Mouse (Mus musculus): Measurements from ENCODE around the gene Orc1.

The Orc1 gene

DNA sequence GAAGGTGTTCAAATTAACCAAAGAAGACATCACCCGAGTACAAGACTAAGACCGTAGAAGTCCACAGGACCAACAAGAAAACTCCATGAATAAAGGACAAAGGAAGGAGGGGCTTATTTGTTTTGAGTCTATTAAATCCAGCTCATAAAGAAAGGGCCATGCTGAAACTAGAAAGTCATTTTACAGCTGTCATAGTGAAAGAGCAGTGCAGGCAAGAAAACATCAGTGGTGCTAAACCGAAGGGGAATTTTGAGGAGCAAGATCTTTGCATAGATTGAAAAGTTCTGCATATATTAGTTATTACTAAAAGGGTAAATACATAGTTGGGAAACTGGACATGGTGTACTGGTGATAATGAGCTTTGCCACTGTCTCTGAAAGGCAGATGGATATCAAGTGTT is 58.5 kb downstream of the Orc1 start:
- DNase-seq (ENCODE audit: low spot score) = no peak

DNA sequence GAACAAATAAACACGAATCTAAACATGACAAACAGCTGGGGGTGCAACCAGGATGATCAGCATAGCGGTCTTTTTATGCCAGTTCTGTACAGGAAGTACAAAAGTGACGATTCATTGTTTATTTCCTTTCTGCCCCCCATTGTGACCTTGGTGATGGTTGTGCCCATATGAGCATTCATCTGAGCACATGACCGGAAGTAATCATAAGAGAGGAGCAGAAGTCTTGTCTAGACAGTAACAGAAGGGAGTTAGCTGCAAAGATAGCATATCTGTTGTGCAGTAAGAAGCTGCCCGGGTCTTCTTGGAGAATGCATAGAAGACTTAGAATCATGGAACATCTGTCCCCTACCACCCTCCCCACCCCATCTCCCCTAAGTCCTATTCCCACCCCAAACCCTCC is 59.5 kb downstream of the Orc1 start:
- no peak for DNase-seq (ENCODE audit: low spot score)

DNA sequence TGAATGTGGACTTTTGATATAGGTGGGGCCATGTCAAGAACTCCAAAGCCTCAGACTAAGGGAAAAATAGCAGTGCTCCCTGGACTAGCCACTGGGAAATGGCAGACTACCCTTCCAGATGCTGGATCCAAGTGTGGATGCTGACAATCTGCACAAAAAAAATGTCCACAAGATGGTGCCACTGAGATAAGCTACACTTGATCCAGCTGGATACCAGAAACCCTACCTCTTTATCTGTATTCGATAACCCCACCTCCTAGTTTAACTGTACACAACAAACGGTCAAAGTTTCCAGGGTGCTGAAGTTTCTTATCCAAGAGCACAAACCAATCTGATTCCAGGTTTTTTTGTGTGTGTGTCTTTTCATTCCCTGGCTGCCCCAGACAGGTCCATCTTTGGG is 85.2 kb downstream of the Orc1 start:
- no peak for DNase-seq (ENCODE audit: low spot score)

Measured in ovary, postnatal 14 days (tissue).